Mouse (Mus musculus): ENCODE data around the gene Epb41l5. TPM values are rescaled to one million over a fixed set of nuclear protein-coding genes. Genes with fewer than 3 reads are reported as not detected.

Epb41l5 gene
- total RNA-seq, 2 experiments from 2014 or later, result 4.1 to 4.5 TPM

DNA sequence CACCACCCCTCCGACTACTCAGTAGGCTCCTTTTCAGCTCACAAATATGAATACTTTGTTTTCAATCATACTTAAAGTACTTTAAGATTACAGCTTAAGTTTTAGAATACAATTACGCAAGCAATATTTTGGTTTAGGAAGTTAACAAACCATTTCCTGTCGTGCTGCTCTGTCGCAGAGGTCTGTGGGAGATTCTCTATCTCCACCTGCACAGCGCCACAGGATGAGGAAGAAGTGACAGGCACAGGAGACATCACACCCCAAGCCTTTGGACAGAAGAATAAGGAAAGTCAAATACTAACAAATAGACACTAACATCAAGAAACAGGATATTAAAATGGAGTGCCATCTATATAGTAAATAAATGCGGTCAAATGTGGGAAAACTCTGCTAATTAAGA is 49.9 kb downstream of the Epb41l5 start:
- DNase-seq (ENCODE audit: low spot score), result no peak

DNA sequence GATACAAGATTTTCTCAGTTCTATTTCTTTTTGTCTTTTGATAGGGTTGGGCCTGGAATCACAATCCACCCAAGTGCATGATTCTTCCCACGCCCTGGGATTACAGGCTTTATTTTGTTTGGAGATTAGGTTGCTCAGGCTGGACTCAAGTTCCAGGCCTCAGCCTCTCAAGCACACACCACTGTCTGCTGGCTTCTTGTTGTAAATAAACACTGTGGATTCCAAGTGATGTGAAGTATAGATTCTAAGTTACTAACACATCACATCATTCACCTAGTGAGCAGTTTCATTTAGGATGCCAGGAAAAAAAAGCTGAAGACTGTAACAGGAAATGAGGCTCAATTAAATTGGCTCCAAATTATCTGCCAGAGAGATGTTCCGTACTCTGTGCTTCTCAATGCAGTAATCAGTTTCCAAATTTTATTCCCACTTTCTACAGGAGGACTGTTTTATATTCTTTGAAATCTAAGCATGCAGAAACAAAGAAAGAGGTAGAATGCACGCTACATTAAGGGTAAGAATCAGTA is 51.8 kb downstream of the Epb41l5 start:
- no peak for DNase-seq (ENCODE audit: low spot score)

DNA sequence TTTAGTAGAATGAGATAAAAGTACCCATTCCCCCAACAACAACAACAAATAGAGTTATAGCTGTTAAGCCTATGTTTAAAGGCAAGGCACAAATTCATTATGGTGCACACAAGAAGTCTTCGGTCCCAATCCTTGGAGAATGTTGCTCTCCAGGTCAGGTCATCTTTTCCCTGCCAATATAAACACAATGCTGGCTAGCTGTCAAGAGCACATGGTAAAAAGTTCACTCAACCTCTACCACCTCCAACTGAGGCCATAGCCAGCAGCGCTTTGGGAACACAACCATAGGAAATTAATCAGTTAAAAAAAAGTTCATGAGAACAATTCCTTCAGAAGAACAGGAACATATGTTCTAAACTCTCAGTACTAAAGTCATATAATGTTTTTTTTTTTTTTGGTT is 58.8 kb downstream of the Epb41l5 start:
- DNase-seq (ENCODE audit: low spot score), result peak; percentile 34

DNA sequence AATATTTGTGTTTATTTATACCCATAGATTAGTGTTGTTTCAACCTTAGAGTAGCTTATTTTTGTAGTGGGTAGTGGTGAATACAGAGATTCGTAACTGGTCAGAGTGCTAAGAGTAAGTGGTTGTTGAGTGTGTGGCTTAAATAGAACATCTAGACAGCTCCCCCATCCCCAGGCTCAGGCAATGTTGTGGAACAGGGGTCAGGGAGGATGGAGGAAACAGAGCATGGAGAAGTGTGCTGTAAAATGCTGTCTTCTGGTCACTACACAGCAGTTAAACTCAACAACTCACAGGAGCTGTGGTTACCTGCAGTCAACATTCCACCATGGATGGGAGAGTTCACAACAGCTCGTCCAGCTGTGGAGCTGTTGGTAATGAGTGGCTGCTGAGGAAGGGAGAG is 63.8 kb downstream of the Epb41l5 start:
- no peak for DNase-seq (ENCODE audit: low spot score)

DNA sequence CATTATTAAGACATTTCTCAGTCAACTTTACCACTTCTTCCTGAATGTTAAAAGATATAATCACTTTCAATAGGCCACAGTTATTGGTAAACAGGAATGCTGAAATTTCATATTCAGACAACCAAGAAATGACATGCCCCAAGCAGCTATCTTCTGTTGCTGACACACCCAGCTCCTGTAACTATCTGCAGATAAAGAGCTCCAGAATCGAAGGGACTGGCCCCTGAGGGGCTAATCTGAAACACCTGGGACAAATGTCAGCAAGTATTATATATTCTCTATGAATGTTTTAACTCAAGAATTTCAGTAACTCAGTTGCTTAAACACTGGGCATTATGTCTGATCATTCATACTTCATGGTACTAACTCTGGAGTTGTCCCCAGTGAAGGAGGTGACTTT is 78.7 kb downstream of the Epb41l5 start:
- DNase-seq (ENCODE audit: low spot score), result no peak

DNA sequence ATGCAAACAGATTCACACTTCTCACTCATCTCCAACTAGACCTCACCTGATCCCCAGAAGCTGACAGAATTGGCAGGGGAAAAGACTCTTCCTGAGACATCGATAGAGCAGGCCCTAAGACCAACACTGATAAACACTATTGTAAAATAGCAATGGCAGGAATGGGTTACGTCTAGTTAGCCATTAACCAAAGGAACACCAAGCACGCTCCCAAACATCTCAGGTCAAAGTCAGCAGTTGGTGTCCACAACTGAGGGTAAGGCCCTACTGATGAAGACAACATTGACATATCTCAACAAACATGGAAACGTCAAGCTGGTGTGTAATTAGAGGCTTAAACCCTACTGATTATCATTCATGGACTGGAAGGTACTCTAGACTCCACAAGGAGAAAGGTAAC is 83.3 kb downstream of the Epb41l5 start:
- DNase-seq (ENCODE audit: low spot score), result no peak

DNA sequence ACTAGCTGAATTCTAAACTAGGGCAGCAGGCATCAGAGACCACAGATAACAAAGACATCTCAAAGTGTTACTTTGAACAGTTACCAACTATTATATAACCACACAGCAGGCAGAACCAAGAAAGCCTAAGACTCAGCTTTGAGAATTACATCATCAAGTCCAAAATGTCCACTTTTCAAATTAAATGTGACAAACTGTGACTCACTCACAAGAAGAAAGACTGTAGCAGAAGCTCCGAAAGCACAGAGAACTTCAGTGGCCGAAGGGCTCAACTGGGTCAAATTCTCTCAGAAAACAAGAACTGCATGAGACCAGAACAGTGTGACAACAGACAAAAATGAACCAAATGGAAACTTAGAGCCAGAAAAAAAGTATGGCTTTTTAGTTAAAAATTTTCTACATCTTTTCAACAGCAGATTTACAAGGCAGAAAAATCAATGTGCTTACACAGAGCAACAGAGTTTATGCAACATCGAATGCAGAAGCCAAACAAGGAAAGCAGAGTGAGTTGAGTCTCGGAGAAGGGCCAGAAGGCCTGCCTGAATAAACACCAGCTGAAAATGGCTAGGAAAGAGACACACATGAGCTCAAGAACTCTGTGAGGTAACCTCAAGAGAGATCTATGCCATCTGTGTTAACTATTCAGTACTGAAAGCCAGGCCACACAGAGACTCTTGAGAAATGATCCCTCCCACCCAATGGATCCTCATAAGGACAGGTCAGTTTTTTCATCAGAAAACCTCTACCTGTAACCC is 91.0 kb downstream of the Epb41l5 start:
- DNase-seq (ENCODE audit: low spot score), result no peak

DNA sequence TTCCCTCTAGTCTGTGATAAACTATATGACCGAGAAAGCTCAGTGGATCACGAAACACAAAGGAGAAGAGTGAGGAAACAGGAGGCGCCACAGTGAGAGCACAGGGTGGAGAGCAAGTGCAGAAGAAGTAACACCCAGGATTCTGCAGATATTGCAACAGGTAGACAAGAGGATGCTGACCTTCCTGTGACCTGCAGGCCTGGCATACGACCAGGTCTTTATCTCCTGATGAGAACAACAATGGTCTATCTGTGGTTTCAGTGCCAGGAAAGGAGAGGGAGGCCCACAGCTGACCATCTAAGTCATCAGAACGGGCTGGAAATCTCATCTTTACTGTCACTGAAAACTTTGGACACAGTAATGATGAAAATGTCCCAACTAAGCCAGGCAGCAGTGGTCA is 93.1 kb downstream of the Epb41l5 start:
- no peak for DNase-seq (ENCODE audit: low spot score)

DNA sequence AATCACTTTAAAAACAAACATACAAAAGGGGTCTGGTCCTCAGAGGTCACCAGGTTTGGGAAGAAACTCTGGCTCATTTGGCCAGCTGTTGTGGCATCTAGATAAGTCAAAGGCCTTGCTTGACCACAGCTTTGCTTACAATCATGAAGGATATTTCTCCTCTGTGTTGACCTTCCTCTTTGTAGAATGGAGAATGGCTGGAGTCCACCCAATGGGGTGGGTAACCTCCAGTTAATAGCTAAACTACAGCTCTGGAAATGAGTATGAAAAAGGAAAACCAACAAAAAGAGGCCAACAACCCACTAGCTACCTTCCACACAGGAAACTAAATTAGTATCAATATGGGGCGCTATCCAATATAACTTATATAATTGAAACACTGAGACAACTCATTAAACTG is 97.1 kb downstream of the Epb41l5 start:
- DNase-seq (ENCODE audit: low spot score), result no peak

DNA sequence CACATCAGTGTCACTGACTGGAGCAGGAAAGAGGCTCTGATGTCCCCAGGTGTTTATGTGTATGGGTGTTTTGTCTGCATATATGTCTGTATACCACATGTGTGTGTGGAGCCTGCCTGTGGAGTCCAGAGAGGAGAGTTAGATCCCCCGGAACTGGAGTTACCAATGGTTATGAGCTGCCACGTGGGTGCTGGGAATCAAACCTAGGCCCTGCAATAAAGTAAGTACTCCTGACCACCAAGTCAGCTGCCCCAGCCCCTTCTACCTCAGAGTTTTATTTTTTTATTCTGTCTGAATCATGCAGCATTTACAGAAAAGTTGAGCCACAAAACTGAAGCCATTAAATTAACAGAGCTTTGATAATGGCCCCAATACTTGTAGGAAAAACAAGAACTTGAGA is 98.7 kb downstream of the Epb41l5 start:
- no peak for DNase-seq (ENCODE audit: low spot score)

DNA sequence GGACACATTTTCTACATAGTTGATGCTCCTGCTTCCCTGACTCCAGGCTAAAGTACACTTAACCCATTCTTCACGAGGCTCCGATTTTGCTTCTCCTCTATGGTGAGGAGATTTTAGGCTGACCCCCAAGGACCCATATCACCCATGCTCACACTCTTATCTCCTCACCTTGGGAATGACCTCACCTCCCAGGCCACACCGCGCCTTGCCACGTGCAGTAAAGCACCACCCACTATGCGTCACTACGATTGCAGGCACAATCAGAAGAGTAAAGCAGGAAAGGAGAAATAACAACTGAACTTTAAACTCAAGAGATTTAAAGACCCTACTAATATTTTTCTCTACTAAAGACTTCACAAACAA is 99.5 kb downstream of the Epb41l5 start:
- no peak for DNase-seq (ENCODE audit: low spot score)

DNA sequence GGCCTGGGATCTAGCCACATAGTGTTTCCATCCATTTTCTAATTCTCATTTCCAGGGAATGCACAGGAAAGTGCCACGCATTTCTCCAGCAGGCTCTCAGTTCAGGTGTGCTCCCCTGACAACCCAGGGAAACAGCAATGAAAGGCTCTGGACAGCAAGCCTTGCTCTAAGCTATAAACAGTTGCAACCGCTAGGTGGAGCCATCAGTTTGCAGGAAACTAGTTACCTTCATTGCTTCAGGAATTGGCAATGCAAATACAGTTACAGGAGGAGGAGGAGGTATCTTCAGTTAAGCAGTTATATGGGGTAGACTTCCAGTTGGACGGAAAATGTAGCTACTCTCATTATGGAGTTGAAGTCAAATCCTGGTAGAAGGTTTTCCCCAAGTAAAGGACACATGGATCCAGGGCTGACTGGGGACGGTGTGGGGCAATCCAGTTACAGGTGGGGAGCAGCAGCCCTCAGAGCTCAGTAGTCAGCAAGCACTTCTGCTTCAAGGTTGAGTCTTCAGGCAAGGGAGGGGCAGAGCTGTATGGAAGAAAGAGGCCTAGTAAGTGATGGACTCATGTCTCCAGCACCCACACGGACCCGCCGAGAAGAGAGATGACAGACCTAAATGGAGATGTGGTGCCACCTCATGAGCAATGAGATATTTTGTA is 100.0 kb downstream of the Epb41l5 start:
- peak; percentile 74 for DNase-seq (ENCODE audit: low spot score)

DNA sequence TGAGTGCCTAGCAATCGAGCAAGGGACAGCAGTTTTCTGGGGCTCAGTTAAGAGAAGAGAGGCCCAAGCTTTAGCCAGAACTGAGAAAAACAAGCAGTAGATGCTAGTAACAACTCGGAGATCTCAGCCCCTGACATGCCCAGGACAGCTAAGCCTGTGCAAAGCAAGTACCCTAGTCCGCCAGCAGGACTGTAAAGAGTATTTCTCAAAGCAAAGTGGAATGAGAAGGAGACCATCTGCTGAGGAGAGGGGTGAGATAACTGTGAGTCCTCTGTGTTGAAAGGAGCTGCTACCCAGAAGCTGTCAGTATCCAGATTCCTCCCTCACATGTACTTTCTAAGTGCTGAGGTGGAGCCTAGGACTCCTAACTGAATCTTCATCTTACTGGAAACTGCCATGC is 102.3 kb downstream of the Epb41l5 start:
- no peak for DNase-seq (ENCODE audit: low spot score)

DNA sequence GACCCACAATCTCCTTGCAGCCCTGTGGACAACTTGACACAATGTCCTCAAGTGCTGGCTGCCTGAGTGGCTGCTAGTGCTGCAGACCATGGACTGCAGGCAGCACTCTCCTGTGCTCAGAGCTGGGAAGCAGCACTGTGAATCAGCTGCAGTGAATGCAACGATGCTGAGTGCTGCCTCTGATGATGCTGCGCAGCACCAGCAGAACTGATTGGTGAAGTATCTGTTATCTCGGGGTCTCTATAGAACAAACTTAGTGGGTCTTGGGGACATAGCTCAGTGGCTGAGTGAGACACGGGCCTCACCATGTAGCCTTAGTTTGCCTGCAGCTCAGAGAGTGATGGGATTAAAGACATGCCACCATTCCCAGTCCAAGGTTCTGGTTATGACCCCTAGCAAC is 103.1 kb downstream of the Epb41l5 start:
- DNase-seq (ENCODE audit: low spot score), result no peak

DNA sequence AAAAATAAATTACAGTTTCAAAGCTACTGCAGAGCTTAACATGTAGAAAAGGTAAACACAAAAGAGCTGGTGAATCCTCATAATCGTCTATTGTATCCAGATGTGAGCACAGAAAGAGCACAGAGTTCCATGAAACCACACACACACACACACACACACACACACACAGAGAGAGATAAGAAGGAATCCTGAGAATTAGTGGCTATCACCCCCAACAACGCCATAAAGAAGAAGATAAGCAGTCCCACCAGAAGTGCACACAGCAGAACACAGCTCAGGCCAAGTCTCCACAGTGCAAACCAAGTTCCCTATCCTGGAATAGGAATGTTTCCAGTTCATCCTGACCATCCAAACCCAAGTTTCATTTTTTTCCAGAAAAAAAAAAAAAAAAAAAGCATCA is 103.6 kb downstream of the Epb41l5 start:
- DNase-seq (ENCODE audit: low spot score), result no peak

DNA sequence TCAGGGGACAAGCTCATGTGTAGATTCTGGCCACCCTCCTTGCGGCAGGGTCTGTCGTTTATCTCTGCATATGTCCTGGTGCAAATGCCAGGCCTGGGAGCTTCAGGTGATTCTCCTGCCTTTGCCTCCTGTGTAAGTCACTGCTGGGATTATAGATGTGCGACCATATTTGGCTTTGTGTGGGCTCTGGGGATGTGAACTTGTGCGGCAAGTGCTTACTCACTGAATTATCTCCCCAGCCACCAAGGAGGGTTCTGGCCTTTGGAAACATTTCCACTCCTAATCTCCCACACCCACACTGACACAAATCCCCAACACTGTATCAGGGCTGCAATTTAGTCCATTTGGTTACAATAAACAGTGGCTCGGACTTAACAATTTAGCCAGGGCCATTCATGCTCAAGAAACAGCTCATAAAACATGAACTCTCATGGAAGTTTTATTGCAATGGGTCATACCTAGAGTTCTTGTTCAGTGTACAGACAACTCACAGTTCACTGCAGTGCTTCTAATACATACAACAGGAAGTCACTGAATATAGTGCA is 104.1 kb downstream of the Epb41l5 start:
- no peak for DNase-seq (ENCODE audit: low spot score)

DNA sequence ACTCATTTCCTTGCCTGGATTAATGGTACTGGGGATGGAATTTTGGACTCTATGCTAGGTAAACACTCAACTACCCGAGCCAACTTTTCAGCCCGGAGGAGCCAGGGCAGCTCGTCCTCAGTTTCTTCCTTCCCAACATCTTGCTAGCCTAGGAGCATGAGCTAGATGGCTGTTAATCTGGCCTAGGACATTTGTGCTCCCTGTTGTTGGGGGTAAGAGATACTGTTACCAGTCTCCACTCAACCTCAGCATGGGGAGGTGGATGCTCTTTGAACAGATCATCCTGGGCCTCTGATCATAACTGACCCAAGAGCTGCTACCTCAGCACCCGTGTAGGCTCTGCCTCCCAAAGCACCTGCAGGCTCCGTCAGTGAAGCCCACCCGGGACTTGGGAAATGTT is 105.5 kb downstream of the Epb41l5 start:
- DNase-seq (ENCODE audit: low spot score), result no peak

DNA sequence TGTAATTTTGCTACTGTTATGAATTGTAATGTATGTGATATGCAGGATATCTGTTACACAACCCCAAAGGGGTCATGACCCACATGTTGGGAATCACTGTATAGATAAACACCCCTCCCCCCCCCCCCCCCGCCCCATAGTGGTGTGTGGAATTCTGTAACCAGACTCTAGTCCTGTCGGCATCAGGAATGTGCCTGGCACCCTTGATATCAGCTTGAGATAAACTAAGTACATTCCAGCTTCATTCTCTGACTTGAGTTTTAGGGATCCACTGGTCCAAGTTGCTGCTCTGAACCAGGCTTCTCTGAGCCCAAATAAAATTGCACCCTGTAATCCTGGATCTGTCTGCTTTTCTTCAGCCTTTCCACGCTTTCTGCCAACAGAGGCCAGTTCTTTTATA is 107.2 kb downstream of the Epb41l5 start:
- DNase-seq (ENCODE audit: low spot score), result no peak

DNA sequence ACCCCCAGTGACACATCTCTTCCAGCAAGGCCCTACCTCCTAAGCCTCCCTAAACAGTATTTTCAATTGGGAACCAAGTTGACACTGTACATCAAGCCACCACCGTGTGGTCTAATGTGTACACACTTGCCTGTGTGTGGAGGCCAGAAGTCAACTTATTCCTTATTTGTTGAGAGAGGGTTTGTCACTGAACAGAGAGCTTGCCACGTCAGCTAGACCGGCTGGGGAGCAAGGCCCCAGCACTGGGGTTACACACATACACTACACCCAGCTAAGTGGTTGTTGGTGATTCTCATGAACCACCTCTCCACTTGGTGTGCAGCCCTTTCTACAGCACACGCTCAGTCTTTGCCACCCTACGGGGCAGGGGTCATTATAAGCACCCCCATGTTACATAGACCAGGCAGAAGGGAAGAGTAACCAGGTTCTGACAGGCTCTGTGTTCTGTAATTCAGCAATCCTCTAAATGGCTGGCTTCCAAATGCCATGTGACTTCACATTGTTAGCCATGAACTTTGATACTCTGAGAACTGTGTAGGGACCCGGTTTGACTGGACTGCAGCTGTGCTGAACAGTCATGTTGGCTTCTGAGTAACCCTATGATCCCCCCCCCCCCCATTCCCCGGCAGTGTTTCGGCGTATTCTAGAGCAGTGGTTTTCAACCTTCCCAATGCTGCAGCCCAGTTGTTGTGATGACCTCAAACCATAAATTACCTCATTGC is 107.8 kb downstream of the Epb41l5 start:
- no peak for DNase-seq (ENCODE audit: low spot score)

DNA sequence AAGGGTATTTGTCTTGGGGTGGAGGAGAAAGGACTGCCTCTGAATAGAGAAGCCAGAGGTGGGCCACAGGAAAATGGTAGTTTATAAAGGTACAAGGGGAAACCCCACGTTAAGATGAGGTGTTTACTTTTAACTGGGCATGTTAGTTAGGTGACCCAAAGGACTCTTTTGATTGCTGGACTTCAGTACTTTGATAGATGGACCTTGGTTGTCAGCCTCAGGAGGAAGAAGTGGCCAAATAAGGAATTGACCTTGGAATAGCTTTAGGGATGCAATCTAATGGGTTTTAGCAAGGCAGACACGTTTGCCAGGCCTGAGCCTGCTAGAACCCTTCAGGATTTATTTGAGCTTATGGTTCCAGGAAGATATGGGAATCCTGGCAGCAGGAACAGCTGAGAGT is 109.5 kb downstream of the Epb41l5 start:
- DNase-seq (ENCODE audit: low spot score), result no peak

DNA sequence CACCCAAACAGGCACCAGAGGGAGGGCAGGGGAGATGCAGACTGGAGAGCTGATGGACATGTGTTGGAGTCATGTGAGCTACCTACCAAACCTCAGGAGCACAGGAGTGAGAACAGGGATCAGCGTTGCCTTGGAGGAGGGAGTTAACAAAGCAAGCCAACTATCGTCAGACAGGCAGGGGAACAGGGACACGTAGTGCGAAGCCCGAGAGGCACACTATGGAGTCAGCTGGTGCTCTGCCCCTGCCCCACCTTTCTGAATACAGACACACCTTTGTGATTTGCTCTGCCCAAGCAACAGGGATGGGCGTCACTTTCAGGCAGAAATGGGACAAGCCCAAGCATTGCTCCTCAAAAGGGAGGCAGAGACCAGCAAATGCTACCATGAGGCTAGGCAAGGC is 111.1 kb downstream of the Epb41l5 start:
- DNase-seq (ENCODE audit: low spot score), result no peak

DNA sequence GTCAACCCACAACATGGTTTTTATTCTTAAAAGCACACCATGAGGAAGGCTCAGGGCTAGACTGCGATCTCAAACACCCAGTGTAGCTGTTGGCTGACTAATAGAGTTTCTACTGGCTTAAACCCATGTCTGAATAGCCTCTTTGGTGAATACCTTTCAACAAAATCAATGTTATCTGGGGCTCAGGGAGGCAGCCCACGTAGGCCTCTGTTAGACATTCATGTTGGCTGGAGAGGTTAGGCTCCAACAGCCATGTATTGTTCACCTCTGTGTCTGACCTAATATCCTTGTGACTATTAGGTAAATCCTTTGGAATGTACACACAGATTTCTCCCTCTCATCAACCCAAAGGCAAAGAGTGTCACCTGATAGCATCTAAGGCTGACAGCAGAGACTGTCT is 112.7 kb downstream of the Epb41l5 start:
- no peak for DNase-seq (ENCODE audit: low spot score)
